Mouse (Mus musculus) liver, postnatal 0 days (tissue): ENCODE measurements at regions not wholly inside any gene's neighbourhood (a gene's known extent, or its start where the extent isn't known, plus 50 kb on each side); places are given as distances from the start of the nearest gene placed in this dataset.

Experiments
- ATAC-seq: fragments of 200-750 bp; cut with Nextera tagmentation; 2 replicates; pipeline ENCODE4 v1.8.0; 2017; ENCODE audit warnings: mild to moderate bottlenecking, moderate library complexity
- DNase-seq: peaks from one replicate; pipeline ENCODE4 v3.0.0-alpha.2; 2016
- H3K27ac ChIP-seq: fragments of 300-500 bp; sonication (generic); 2 replicates; pipeline ENCODE4 v1.5.1; 2014; ENCODE audit warnings: antibody characterized with exemption, moderate library complexity, mild to moderate bottlenecking, low read depth
- H3K27me3 ChIP-seq: fragments of 300-500 bp; sonication (generic); 2 replicates; pipeline ENCODE4 v1.6.1; 2014; ENCODE audit warnings: low read length, control low read depth, mixed read lengths; ENCODE audit not compliant: insufficient read depth
- H3K36me3 ChIP-seq: fragments of 300-500 bp; sonication (generic); replicated peaks from 2 replicates; pipeline ENCODE4 v1.6.1; 2014; ENCODE audit warnings: mild to moderate bottlenecking, control low read depth, low read length, moderate library complexity, mixed read lengths; ENCODE audit not compliant: insufficient read depth
- H3K4me1 ChIP-seq: fragments of 300-500 bp; sonication (generic); 2 replicates; pipeline ENCODE4 v1.6.1; 2014; ENCODE audit warnings: antibody characterized with exemption, mild to moderate bottlenecking, control low read depth; ENCODE audit not compliant: insufficient read depth
- H3K4me2 ChIP-seq: fragments of 300-500 bp; sonication (generic); 2 replicates; pipeline ENCODE4 v1.6.1; 2014; ENCODE audit warnings: low read depth, mild to moderate bottlenecking, low read length, moderate library complexity, mixed read lengths
- H3K4me3 ChIP-seq: fragments of 300-500 bp; sonication (generic); 2 replicates; pipeline ENCODE4 v1.5.1; 2014; ENCODE audit warnings: low read depth, low read length
- H3K9ac ChIP-seq: fragments of 300-500 bp; sonication (generic); replicated peaks from 2 replicates; pipeline ENCODE4 v1.6.1; 2014; ENCODE audit warnings: mild to moderate bottlenecking, moderate library complexity
- H3K9me3 ChIP-seq: fragments of 300-500 bp; sonication (generic); 2 replicates; pipeline ENCODE4 v1.6.1; 2016; ENCODE audit warnings: mild to moderate bottlenecking, control low read depth, low read length, mixed read lengths
- CTCF ChIP-seq: sonication (generic); IDR thresholded peaks from 2 replicates; pipeline ENCODE4 v1.5.1; 2016; ENCODE audit warnings: antibody characterized with exemption, low read depth
- EP300 ChIP-seq: IDR thresholded peaks from 2 replicates; pipeline ENCODE4 v1.6.1; 2016; ENCODE audit warnings: antibody characterized with exemption, low read depth, mild to moderate bottlenecking
- WGBS: fragments of 180-500 bp; shearing (Covaris S2); extraction: QIAGEN DNeasy Blood & Tissue Kit; methylation state at CpG from one replicate; pipeline ENCODE4 v1.1.7; 2014; ENCODE audit not compliant: insufficient replicate concordance; 5-methylcytosine and 5-hydroxymethylcytosine counted together

DNA sequence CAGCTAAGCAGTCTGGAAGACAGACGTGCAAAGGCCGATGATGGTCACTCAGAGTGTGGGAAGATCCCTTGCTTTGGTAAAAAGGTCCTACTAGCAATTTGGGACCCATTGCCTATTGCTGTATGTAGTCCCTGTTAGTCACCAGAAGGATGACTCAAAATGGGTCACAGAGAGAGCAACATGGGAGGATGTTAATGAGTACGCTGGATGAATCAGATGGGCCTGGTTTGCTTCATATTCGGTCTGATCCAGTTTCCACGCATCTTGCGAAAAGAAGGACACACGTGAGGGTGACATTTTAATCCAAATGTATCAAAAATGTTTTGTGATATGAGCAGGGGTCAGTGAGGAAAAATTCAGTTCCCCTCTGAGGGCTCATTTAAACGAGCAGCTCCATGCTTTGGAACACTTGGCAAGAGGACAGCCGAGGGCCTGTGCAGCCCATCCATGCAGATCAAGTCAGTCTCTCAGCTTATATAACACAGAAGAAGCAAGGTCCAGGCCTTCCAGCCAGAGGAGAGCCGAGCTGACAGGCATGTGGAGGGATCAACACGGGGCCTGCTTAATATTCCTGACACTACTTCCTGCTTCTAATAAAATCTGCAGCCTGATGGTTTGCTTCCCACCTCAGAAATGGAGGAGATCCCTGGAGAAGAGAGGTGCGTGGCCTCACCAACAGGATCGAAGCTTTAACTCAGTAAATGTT is 579.2 kb upstream of the Gm26657 start:
- no peaks in the 10 kb centered on the region for H3K27me3 ChIP-seq
- no peak overlapping the region for H3K9ac ChIP-seq
- TF ChIP-seq CTCF (no peak), EP300 (no peak)
- DNase-seq, result no peak
- 74% methylated on average over 13 of the region's 13 CpGs for WGBS
- no peak for ATAC-seq
- H3K4me2 ChIP-seq, result no peak overlapping the region
- H3K36me3 ChIP-seq, result no peaks in the 10 kb centered on the region
- no peaks in the 10 kb centered on the region for H3K9me3 ChIP-seq
- no peak overlapping the region for H3K27ac ChIP-seq
- H3K4me3 ChIP-seq, result no peak overlapping the region
- no peaks in the 10 kb centered on the region for H3K4me1 ChIP-seq

GRCm38 (mm10) chr4:56157521-56158065 is 582.3 kb upstream of the Gm26657 start:
- 75% methylated on average over 3 of the region's 3 CpGs for WGBS
- TF ChIP-seq EP300, result no peak
- TF ChIP-seq CTCF, result no peak
- Histone ChIP-seq H3K4me3 (no peak overlapping the region), H3K4me1 (no peaks in the 10 kb centered on the region), H3K36me3 (no peaks in the 10 kb centered on the region), H3K27ac (no peak overlapping the region), H3K9ac (no peak overlapping the region), H3K4me2 (no peak overlapping the region), H3K27me3 (no peaks in the 10 kb centered on the region), H3K9me3 (no peaks in the 10 kb centered on the region)
- ATAC-seq (no peak), DNase-seq (no peak)

DNA sequence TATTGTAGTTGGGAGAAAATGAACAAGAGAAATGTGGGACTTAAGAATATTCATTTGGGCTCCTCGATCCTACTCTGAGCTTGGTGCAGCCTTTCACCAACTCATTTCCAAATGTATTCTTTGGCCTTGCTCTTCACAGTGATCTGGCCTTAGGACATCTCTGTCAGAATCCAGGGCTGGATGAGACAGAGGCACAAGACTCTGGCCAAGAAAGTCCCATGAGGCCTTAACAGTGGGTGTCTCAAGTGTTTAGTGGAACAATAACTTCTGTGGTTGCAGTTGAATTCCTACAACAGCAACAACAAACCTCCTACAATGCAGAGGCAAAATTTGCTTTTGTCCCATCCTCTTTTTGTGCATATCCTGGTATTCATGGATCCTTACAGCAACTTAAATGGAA is 589.2 kb upstream of the Gm26657 start:
- ATAC-seq (no peak), DNase-seq (no peak)
- no peak overlapping the region for H3K9ac ChIP-seq
- H3K4me2 ChIP-seq, result no peak overlapping the region
- no peaks in the 10 kb centered on the region for H3K9me3 ChIP-seq
- no peak overlapping the region for H3K4me3 ChIP-seq
- no peak overlapping the region for H3K27ac ChIP-seq
- H3K27me3 ChIP-seq, result no peaks in the 10 kb centered on the region
- TF ChIP-seq CTCF (no peak), EP300 (no peak)
- H3K4me1 ChIP-seq, result no peaks in the 10 kb centered on the region
- 84% methylated on average over 1 of the region's 1 CpGs for WGBS
- no peaks in the 10 kb centered on the region for H3K36me3 ChIP-seq

DNA sequence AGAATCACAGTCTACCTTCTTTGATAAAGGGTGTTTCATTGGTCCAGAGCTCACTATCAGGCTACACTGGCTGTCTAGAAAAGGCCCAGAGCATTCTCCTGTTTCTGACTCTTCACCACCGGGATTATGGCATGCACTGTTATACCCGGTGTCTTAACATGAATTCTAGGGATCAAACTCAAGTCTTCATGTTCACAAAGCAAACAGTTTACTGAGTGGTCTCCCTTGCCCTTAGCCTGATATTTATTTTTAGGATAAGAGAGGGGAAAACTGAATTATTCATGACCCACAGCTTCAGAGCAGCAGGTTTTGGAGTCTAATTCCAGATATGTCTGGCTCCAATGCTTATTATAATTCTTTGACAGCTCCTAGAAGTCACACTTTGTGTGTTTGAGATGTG is 596.0 kb upstream of the Gm26657 start:
- no peaks in the 10 kb centered on the region for H3K4me1 ChIP-seq
- no peaks in the 10 kb centered on the region for H3K9me3 ChIP-seq
- ATAC-seq (no peak), DNase-seq (no peak)
- no peak overlapping the region for H3K27ac ChIP-seq
- H3K4me3 ChIP-seq, result no peak overlapping the region
- WGBS, result 70% methylated on average over 2 of the region's 2 CpGs
- H3K36me3 ChIP-seq, result no peaks in the 10 kb centered on the region
- H3K9ac ChIP-seq, result no peak overlapping the region
- H3K27me3 ChIP-seq, result no peaks in the 10 kb centered on the region
- TF ChIP-seq CTCF (no peak), EP300 (no peak)
- no peak overlapping the region for H3K4me2 ChIP-seq

- Histone ChIP-seq H3K27me3 (no peaks in the 10 kb centered on the region), H3K4me2 (no peak overlapping the region), H3K9ac (no peak overlapping the region), H3K9me3 (no peaks in the 10 kb centered on the region), H3K36me3 (no peaks in the 10 kb centered on the region), H3K4me1 (no peaks in the 10 kb centered on the region), H3K27ac (no peak overlapping the region), H3K4me3 (no peak overlapping the region)
- no peak for DNase-seq
- no peak for ATAC-seq
- no peak for TF ChIP-seq EP300
- TF ChIP-seq CTCF, result no peak
- WGBS, result 91% methylated on average over 3 of the region's 3 CpGs
Measured at GRCm38 (mm10) chr4:56136837-56137236, 603.0 kb upstream of the Gm26657 start.

DNA sequence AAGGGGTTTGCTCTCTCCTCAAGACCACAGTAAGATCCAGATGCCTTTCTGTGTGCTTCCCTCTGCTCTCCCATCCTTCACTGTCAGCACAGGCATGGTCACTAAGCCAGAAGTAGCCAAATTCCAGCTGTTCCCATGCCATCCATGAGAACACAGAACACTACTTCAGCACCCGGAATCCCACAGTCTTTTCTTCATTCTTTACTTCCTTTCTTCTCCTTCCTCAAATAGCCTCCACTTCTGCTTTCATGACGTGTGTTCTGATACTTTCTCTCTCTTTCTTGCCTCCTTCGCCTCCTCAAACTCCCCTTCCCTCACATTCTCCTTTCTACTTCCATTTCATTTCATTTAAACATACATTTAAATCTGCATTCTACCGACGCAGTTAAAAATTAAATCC is 602.1 kb upstream of the Klf4 start:
- Histone ChIP-seq H3K4me1 (no peaks in the 10 kb centered on the region), H3K4me3 (no peak overlapping the region), H3K9me3 (no peaks in the 10 kb centered on the region), H3K27ac (no peak overlapping the region), H3K27me3 (no peaks in the 10 kb centered on the region), H3K9ac (no peak overlapping the region), H3K4me2 (no peak overlapping the region), H3K36me3 (no peaks in the 10 kb centered on the region)
- no peak for TF ChIP-seq CTCF
- no peak for TF ChIP-seq EP300
- ATAC-seq (no peak), DNase-seq (no peak)
- WGBS, result 62% methylated on average over 5 of the region's 5 CpGs
